Mouse (Mus musculus): Measurements from ENCODE around the gene Plppr3. TPM values are rescaled to one million over a fixed set of nuclear protein-coding genes. Genes with fewer than 3 reads are reported as not detected.

Gene Plppr3
- total and polyA plus RNA-seq, 2 experiments from 2014 or later = 350 to 539 TPM

- peak; percentile 97 for TF ChIP-seq CTCF (IDR thresholded peaks at IDR 0.05)
- peaks cover 52% of the 10 kb centered on the region for H3K36me3 ChIP-seq (ENCODE audit: insufficient read depth, low read length)
- no peak overlapping the region for H3K9ac ChIP-seq (replicated peaks; ENCODE audit: low read length, poor library complexity, severe bottlenecking)
- no peak overlapping the region for H3K27ac ChIP-seq (ENCODE audit: low read depth, low read length)
- H3K9me3 ChIP-seq (ENCODE audit: low read length) = no peaks in the 10 kb centered on the region
- H3K4me3 ChIP-seq (ENCODE audit: low read depth, low read length) = no peak overlapping the region
- H3K4me1 ChIP-seq (ENCODE audit: insufficient read depth, low read length) = no peaks in the 10 kb centered on the region
- no peaks in the 10 kb centered on the region for H3K27me3 ChIP-seq (ENCODE audit: insufficient read depth, low read length)
- 39% methylated on average over 15 of the region's 15 CpGs for WGBS
- DNase-seq (ENCODE audit: low spot score) = peak; percentile 74
- no peak overlapping the region for H3K4me2 ChIP-seq (ENCODE audit: low read depth, low read length, poor library complexity, severe bottlenecking)
- peak; percentile 42 for ATAC-seq (ENCODE audit: low FRiP score)
Observed at GRCm38 (mm10) chr10:79811736-79812637, 62.4 kb downstream of the Plppr3 start.

Small RNAs within 50 kb of the gene (microRNA-seq; reads per million reads assigned to microRNA genes)
- not detected for gene Mir6910 (ENCODE audit: borderline number of aligned reads)

Other genes starting within 250 kb of the Plppr3 start
Only the 30 nearest of the 34 such genes appear.
- 1.7 and 1.9 TPM in 2 replicates for gene Madcam1, start 210.1 kb downstream of the Plppr3 start, total RNA-seq (2014; rRNA removed)
- 1.3 and 1.6 TPM in 2 replicates for gene Madcam1, start 210.1 kb downstream of the Plppr3 start, polyA plus RNA-seq (2015; fragmentation: Nextera tagmentation; extraction: Ambion mirVana)
- gene Tpgs1, start 205.3 kb downstream of the Plppr3 start, total RNA-seq (2014; rRNA removed) = 80.9 and 85.9 TPM in 2 replicates
- gene Tpgs1, start 205.3 kb downstream of the Plppr3 start, polyA plus RNA-seq (2015; fragmentation: Nextera tagmentation; extraction: Ambion mirVana) = 139 and 146 TPM in 2 replicates
- 65.8 and 99.4 TPM in 2 replicates for gene Cdc34, start 192.4 kb downstream of the Plppr3 start, total RNA-seq (2014; rRNA removed)
- gene Cdc34, start 192.4 kb downstream of the Plppr3 start, polyA plus RNA-seq (2015; fragmentation: Nextera tagmentation; extraction: Ambion mirVana) = 72.5 and 75.2 TPM in 2 replicates
- 0.66 and 0.85 TPM in 2 replicates for gene Gzmm, start 185.6 kb downstream of the Plppr3 start, total RNA-seq (2014; rRNA removed)
- 1.2 and 1.4 TPM in 2 replicates for gene Gzmm, start 185.6 kb downstream of the Plppr3 start, polyA plus RNA-seq (2015; fragmentation: Nextera tagmentation; extraction: Ambion mirVana)
- gene Bsg, start 170.1 kb downstream of the Plppr3 start, total RNA-seq (2014; rRNA removed) = 1,054 and 1,082 TPM in 2 replicates
- 1,042 and 1,135 TPM in 2 replicates for gene Bsg, start 170.1 kb downstream of the Plppr3 start, polyA plus RNA-seq (2015; fragmentation: Nextera tagmentation; extraction: Ambion mirVana)
- gene Hcn2, start 158.0 kb downstream of the Plppr3 start, total RNA-seq (2014; rRNA removed) = 60.9 and 66.1 TPM in 2 replicates
- 5.0 TPM in 2 replicates for gene Hcn2, start 158.0 kb downstream of the Plppr3 start, polyA plus RNA-seq (2015; fragmentation: Nextera tagmentation; extraction: Ambion mirVana)
- 42.0 and 43.2 TPM in 2 replicates for gene Polrmt, start 128.1 kb downstream of the Plppr3 start, total RNA-seq (2014; rRNA removed)
- 32.5 and 37.4 TPM in 2 replicates for gene Polrmt, start 128.1 kb downstream of the Plppr3 start, polyA plus RNA-seq (2015; fragmentation: Nextera tagmentation; extraction: Ambion mirVana)
- 1.7 and 2.2 TPM in 2 replicates for gene Fgf22, start 119.6 kb downstream of the Plppr3 start, total RNA-seq (2014; rRNA removed)
- gene Fgf22, start 119.6 kb downstream of the Plppr3 start, polyA plus RNA-seq (2015; fragmentation: Nextera tagmentation; extraction: Ambion mirVana) = 3.1 and 4.0 TPM in 2 replicates
- 79.6 and 107 TPM in 2 replicates for gene Rnf126, start 107.7 kb downstream of the Plppr3 start, total RNA-seq (2014; rRNA removed)
- gene Rnf126, start 107.7 kb downstream of the Plppr3 start, polyA plus RNA-seq (2015; fragmentation: Nextera tagmentation; extraction: Ambion mirVana) = 121 and 134 TPM in 2 replicates
- 3.3 and 3.4 TPM in 2 replicates for gene Fstl3, start 97.4 kb downstream of the Plppr3 start, total RNA-seq (2014; rRNA removed)
- gene Fstl3, start 97.4 kb downstream of the Plppr3 start, polyA plus RNA-seq (2015; fragmentation: Nextera tagmentation; extraction: Ambion mirVana) = 3.0 and 3.9 TPM in 2 replicates
- gene Prss57, start 83.7 kb downstream of the Plppr3 start, total RNA-seq (2014; rRNA removed) = 1.1 TPM in 1 of 2 replicates, not detected in the other
- 0.09 and 0.25 TPM in 2 replicates for gene Prss57, start 83.7 kb downstream of the Plppr3 start, polyA plus RNA-seq (2015; fragmentation: Nextera tagmentation; extraction: Ambion mirVana)
- gene Palm, start 81.1 kb downstream of the Plppr3 start, total RNA-seq (2014; rRNA removed) = 161 and 165 TPM in 2 replicates
- 302 and 308 TPM in 2 replicates for gene Palm, start 81.1 kb downstream of the Plppr3 start, polyA plus RNA-seq (2015; fragmentation: Nextera tagmentation; extraction: Ambion mirVana)
- gene Misp, start 53.6 kb downstream of the Plppr3 start, total RNA-seq (2014; rRNA removed) = 0.24 TPM in 1 of 2 replicates, not detected in the other
- 0.18 and 0.27 TPM in 2 replicates for gene Misp, start 53.6 kb downstream of the Plppr3 start, polyA plus RNA-seq (2015; fragmentation: Nextera tagmentation; extraction: Ambion mirVana)
- 114 and 119 TPM in 2 replicates for gene Ptbp1, start 20.2 kb downstream of the Plppr3 start, total RNA-seq (2014; rRNA removed)
- 46.2 and 49.7 TPM in 2 replicates for gene Ptbp1, start 20.2 kb downstream of the Plppr3 start, polyA plus RNA-seq (2015; fragmentation: Nextera tagmentation; extraction: Ambion mirVana)
- gene Prtn3, start 158 bp downstream of the Plppr3 start, total RNA-seq (2014; rRNA removed) = 5.9 and 7.5 TPM in 2 replicates
- gene Prtn3, start 158 bp downstream of the Plppr3 start, polyA plus RNA-seq (2015; fragmentation: Nextera tagmentation; extraction: Ambion mirVana) = 11.7 and 14.6 TPM in 2 replicates
- gene Elane, start 11.6 kb upstream of the Plppr3 start, total RNA-seq (2014; rRNA removed) = not detected in 2 replicates
- not detected in 2 replicates for gene Elane, start 11.6 kb upstream of the Plppr3 start, polyA plus RNA-seq (2015; fragmentation: Nextera tagmentation; extraction: Ambion mirVana)
- not detected in 2 replicates for gene Cfd, start 16.2 kb upstream of the Plppr3 start, total RNA-seq (2014; rRNA removed)
- gene Cfd, start 16.2 kb upstream of the Plppr3 start, polyA plus RNA-seq (2015; fragmentation: Nextera tagmentation; extraction: Ambion mirVana) = not detected in 2 replicates
- 75.9 and 79.6 TPM in 2 replicates for gene Med16, start 34.3 kb upstream of the Plppr3 start, total RNA-seq (2014; rRNA removed)
- gene Med16, start 34.3 kb upstream of the Plppr3 start, polyA plus RNA-seq (2015; fragmentation: Nextera tagmentation; extraction: Ambion mirVana) = 54.9 and 55.3 TPM in 2 replicates
- not detected in 2 replicates for gene Gm26602, start 36.2 kb upstream of the Plppr3 start, total RNA-seq (2014; rRNA removed)
- 7.4 and 17.3 TPM in 2 replicates for gene Gm26602, start 36.2 kb upstream of the Plppr3 start, polyA plus RNA-seq (2015; fragmentation: Nextera tagmentation; extraction: Ambion mirVana)
- 6.1 and 9.6 TPM in 2 replicates for gene Kiss1r, start 42.3 kb upstream of the Plppr3 start, total RNA-seq (2014; rRNA removed)
- gene Kiss1r, start 42.3 kb upstream of the Plppr3 start, polyA plus RNA-seq (2015; fragmentation: Nextera tagmentation; extraction: Ambion mirVana) = 4.4 and 5.5 TPM in 2 replicates
- gene R3hdm4, start 46.6 kb upstream of the Plppr3 start, total RNA-seq (2014; rRNA removed) = 108 and 118 TPM in 2 replicates
- gene R3hdm4, start 46.6 kb upstream of the Plppr3 start, polyA plus RNA-seq (2015; fragmentation: Nextera tagmentation; extraction: Ambion mirVana) = 301 and 323 TPM in 2 replicates
- gene Arid3a, start 52.4 kb upstream of the Plppr3 start, total RNA-seq (2014; rRNA removed) = 9.0 and 9.5 TPM in 2 replicates
- gene Arid3a, start 52.4 kb upstream of the Plppr3 start, polyA plus RNA-seq (2015; fragmentation: Nextera tagmentation; extraction: Ambion mirVana) = 3.1 and 3.3 TPM in 2 replicates
- gene Wdr18, start 85.5 kb upstream of the Plppr3 start, total RNA-seq (2014; rRNA removed) = 72.6 and 87.6 TPM in 2 replicates
- gene Wdr18, start 85.5 kb upstream of the Plppr3 start, polyA plus RNA-seq (2015; fragmentation: Nextera tagmentation; extraction: Ambion mirVana) = 102 and 116 TPM in 2 replicates
- gene Grin3b, start 96.1 kb upstream of the Plppr3 start, total RNA-seq (2014; rRNA removed) = 0.42 and 2.2 TPM in 2 replicates
- 0.11 and 0.21 TPM in 2 replicates for gene Grin3b, start 96.1 kb upstream of the Plppr3 start, polyA plus RNA-seq (2015; fragmentation: Nextera tagmentation; extraction: Ambion mirVana)
- gene Tmem259, start 109.7 kb upstream of the Plppr3 start, total RNA-seq (2014; rRNA removed) = 134 and 172 TPM in 2 replicates
- gene Tmem259, start 109.7 kb upstream of the Plppr3 start, polyA plus RNA-seq (2015; fragmentation: Nextera tagmentation; extraction: Ambion mirVana) = 26.2 and 29.3 TPM in 2 replicates
- 14.8 and 19.5 TPM in 2 replicates for gene Cnn2, start 114.0 kb upstream of the Plppr3 start, total RNA-seq (2014; rRNA removed)
- 12.6 and 12.8 TPM in 2 replicates for gene Cnn2, start 114.0 kb upstream of the Plppr3 start, polyA plus RNA-seq (2015; fragmentation: Nextera tagmentation; extraction: Ambion mirVana)
- gene Abca7, start 121.9 kb upstream of the Plppr3 start, total RNA-seq (2014; rRNA removed) = 9.3 TPM in 2 replicates
- 1.7 and 1.9 TPM in 2 replicates for gene Abca7, start 121.9 kb upstream of the Plppr3 start, polyA plus RNA-seq (2015; fragmentation: Nextera tagmentation; extraction: Ambion mirVana)
- gene Arhgap45, start 142.0 kb upstream of the Plppr3 start, total RNA-seq (2014; rRNA removed) = 1.7 and 2.4 TPM in 2 replicates
- 1.2 and 1.6 TPM in 2 replicates for gene Arhgap45, start 142.0 kb upstream of the Plppr3 start, polyA plus RNA-seq (2015; fragmentation: Nextera tagmentation; extraction: Ambion mirVana)
- 66.4 and 76.0 TPM in 2 replicates for gene Polr2e, start 165.2 kb upstream of the Plppr3 start, total RNA-seq (2014; rRNA removed)
- 126 and 135 TPM in 2 replicates for gene Polr2e, start 165.2 kb upstream of the Plppr3 start, polyA plus RNA-seq (2015; fragmentation: Nextera tagmentation; extraction: Ambion mirVana)
- 350 TPM in 2 replicates for gene Gpx4, start 172.5 kb upstream of the Plppr3 start, total RNA-seq (2014; rRNA removed)
- gene Gpx4, start 172.5 kb upstream of the Plppr3 start, polyA plus RNA-seq (2015; fragmentation: Nextera tagmentation; extraction: Ambion mirVana) = 635 and 741 TPM in 2 replicates

Data from midbrain, postnatal 0 days (tissue).